Mouse (Mus musculus) megakaryocyte, embryonic 14.5 days (primary cell): ENCODE measurements around the gene Erg.

ENCODE experiments used
- FLI1 ChIP-seq: IDR thresholded peaks from 2 replicates; pipeline ENCODE4 v1.6.1; 2012; ENCODE audit warnings: low read length, inconsistent platforms, mixed read lengths
- GATA1 ChIP-seq: IDR thresholded peaks from 3 replicates; pipeline ENCODE4 v1.6.1; 2012; ENCODE audit warnings: mixed read lengths, low read length, inconsistent platforms, borderline replicate concordance

- TF ChIP-seq GATA1, result no peak
- TF ChIP-seq FLI1, result no peak
Measured at GRCm38 (mm10) chr16:95506051-95506450, 80.3 kb downstream of the Erg start.
